Mouse (Mus musculus) neural tube, embryonic 11.5 days (tissue): ENCODE results near the gene Lrch1. TPM values are rescaled to one million over a fixed set of nuclear protein-coding genes. Genes with fewer than 3 reads are reported as not detected.

Experiments
- ATAC-seq: fragments of 200-750 bp; cut with Nextera tagmentation; 2 replicates; pipeline ENCODE4 v1.8.0; 2017; ENCODE audit warnings: moderate number of reproducible peaks, mild to moderate bottlenecking, moderate TSS enrichment, moderate library complexity; ENCODE audit not compliant: insufficient read depth, low FRiP score, low TSS enrichment
- DNase-seq: peaks from one replicate; pipeline ENCODE4 v3.0.0-alpha.2; 2015; ENCODE audit warnings: low spot score
- H3K27ac ChIP-seq: fragments of 300-500 bp; sonication (generic); 2 replicates; pipeline ENCODE4 v1.5.1; 2014; ENCODE audit warnings: low read depth, mild to moderate bottlenecking, low read length
- H3K27me3 ChIP-seq: fragments of 300-500 bp; sonication (generic); 2 replicates; pipeline ENCODE4 v1.6.1; 2014; ENCODE audit warnings: mild to moderate bottlenecking, low read length, mixed read lengths; ENCODE audit not compliant: control insufficient read depth, insufficient read depth
- H3K36me3 ChIP-seq: fragments of 300-500 bp; sonication (generic); 2 replicates; pipeline ENCODE4 v1.6.1; 2014; ENCODE audit warnings: mild to moderate bottlenecking, low read length, moderate library complexity, mixed read lengths; ENCODE audit not compliant: control insufficient read depth, insufficient read depth
- H3K4me1 ChIP-seq: fragments of 300-500 bp; sonication (generic); 2 replicates; pipeline ENCODE4 v1.6.1; 2014; ENCODE audit warnings: low read length, mixed read lengths; ENCODE audit not compliant: control insufficient read depth, insufficient read depth
- H3K4me2 ChIP-seq: fragments of 300-500 bp; sonication (generic); 2 replicates; pipeline ENCODE4 v1.6.1; 2014; ENCODE audit warnings: low read depth, mild to moderate bottlenecking, moderate library complexity
- H3K4me3 ChIP-seq: fragments of 300-500 bp; sonication (generic); 2 replicates; pipeline ENCODE4 v1.5.1; 2014; ENCODE audit warnings: low read depth, low read length
- H3K9ac ChIP-seq: fragments of 300-500 bp; sonication (generic); 2 replicates; pipeline ENCODE4 v1.6.1; 2014; ENCODE audit warnings: mild to moderate bottlenecking, low read length
- H3K9me3 ChIP-seq: fragments of 300-500 bp; sonication (generic); 2 replicates; pipeline ENCODE4 v1.6.1; 2016; ENCODE audit warnings: low read length; ENCODE audit not compliant: control insufficient read depth
- WGBS: fragments of 180-500 bp; shearing (Covaris S2); extraction: QIAGEN DNeasy Blood & Tissue Kit; methylation state at CpG from one replicate; pipeline ENCODE4 v1.1.7; 2014; 5-methylcytosine and 5-hydroxymethylcytosine counted together
- polyA plus RNA-seq: library from polyadenylated mRNA; unstranded; fragments of >200 nt; fragmentation: Nextera tagmentation; extraction: Ambion mirVana; gene quantifications from 2 replicates; pipeline ENCODE4 v1.2.1, GENCODE M21; 2014

Lrch1 gene
- polyA plus RNA-seq, 1 experiment from 2014 or later = 8.6 TPM

DNA sequence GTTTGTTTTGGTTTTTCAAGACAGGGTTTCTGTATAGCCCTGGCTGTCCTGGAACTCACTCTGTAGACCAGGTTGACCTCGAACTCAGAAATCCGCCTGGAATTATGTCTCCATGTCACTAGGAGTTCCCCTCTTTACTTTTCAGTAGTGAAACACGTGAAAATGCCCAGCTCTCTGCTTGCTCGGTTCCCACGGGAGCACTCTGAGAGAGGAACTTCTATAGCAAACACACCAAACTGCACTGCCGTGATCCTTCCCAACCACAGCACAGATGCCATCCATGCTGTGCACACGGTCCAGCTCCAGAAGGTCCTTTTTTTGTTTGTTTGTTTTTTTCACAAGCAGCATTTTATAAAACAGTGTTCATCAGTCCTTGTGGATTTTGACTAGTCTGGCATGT lies 28.5 kb downstream of the Lrch1 start:
- Histone ChIP-seq H3K4me3 (no peak overlapping the region), H3K4me1 (no peaks in the 10 kb centered on the region), H3K27me3 (no peaks in the 10 kb centered on the region), H3K9ac (no peak overlapping the region), H3K27ac (no peak overlapping the region), H3K36me3 (no peaks in the 10 kb centered on the region), H3K9me3 (no peaks in the 10 kb centered on the region), H3K4me2 (no peak overlapping the region)
- ATAC-seq (no peak), DNase-seq (no peak)
- WGBS = 79% methylated on average over 7 of the region's 7 CpGs

- H3K4me1 ChIP-seq = no peaks in the 10 kb centered on the region
- H3K9ac ChIP-seq = no peak overlapping the region
- no peak for ATAC-seq
Measured at GRCm38 (mm10) chr14:74918521-74919103, 29.1 kb downstream of the Lrch1 start.

GRCm38 (mm10) chr14:74917504-74918124 lies 30.1 kb downstream of the Lrch1 start:
- Histone ChIP-seq H3K4me3 (no peak overlapping the region), H3K4me2 (no peak overlapping the region), H3K36me3 (no peaks in the 10 kb centered on the region), H3K27ac (no peak overlapping the region), H3K9ac (no peak overlapping the region), H3K27me3 (no peaks in the 10 kb centered on the region), H3K9me3 (no peaks in the 10 kb centered on the region), H3K4me1 (no peaks in the 10 kb centered on the region)
- DNase-seq (no peak), ATAC-seq (no peak)
- 86% methylated on average over 5 of the region's 5 CpGs for WGBS

More at GRCm38 (mm10) chr14:74918521-74919103, 29.1 kb downstream of the Lrch1 start:
- 95% methylated on average over 5 of the region's 5 CpGs for WGBS
- no peaks in the 10 kb centered on the region for H3K27me3 ChIP-seq
- DNase-seq = no peak
- no peak overlapping the region for H3K4me3 ChIP-seq
- no peak overlapping the region for H3K4me2 ChIP-seq
- H3K36me3 ChIP-seq = no peaks in the 10 kb centered on the region
- H3K9me3 ChIP-seq = no peaks in the 10 kb centered on the region
- H3K27ac ChIP-seq = no peak overlapping the region

- Histone ChIP-seq H3K4me2 (no peak overlapping the region), H3K9me3 (no peaks in the 10 kb centered on the region), H3K27ac (no peak overlapping the region), H3K4me3 (no peak overlapping the region), H3K36me3 (no peaks in the 10 kb centered on the region), H3K27me3 (no peaks in the 10 kb centered on the region), H3K9ac (no peak overlapping the region), H3K4me1 (no peaks in the 10 kb centered on the region)
- no peak for DNase-seq
- whole genome bisulfite sequencing = 90% methylated on average over 4 of the region's 4 CpGs
- no peak for ATAC-seq
Measured at GRCm38 (mm10) chr14:74916691-74917090, 31.0 kb downstream of the Lrch1 start.

DNA sequence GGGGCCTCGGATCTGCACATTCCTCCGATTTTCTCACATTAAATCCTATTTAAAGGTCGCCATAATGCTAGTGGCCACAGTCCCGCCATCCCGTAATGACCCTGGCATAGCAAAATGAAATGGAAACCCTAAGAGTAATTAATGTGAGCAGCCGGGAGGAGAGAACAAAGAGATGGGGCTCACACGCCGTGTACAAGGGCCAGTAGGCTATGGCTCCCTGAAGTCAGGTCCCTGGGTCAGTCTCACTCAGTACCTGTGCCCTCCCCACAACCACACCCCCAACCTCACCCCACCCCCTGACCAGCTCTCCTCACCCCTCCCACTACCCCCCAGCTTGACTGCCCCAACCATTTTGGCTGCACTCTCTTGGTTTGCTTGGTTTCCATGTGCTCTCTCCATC lies 31.6 kb downstream of the Lrch1 start:
- H3K27me3 ChIP-seq = no peaks in the 10 kb centered on the region
- H3K36me3 ChIP-seq = no peaks in the 10 kb centered on the region
- ATAC-seq (no peak), DNase-seq (no peak)
- 57% methylated on average over 8 of the region's 8 CpGs for WGBS
- no peaks in the 10 kb centered on the region for H3K4me1 ChIP-seq
- no peak overlapping the region for H3K9ac ChIP-seq
- no peaks in the 10 kb centered on the region for H3K9me3 ChIP-seq
- H3K4me3 ChIP-seq = no peak overlapping the region
- no peak overlapping the region for H3K27ac ChIP-seq
- H3K4me2 ChIP-seq = no peak overlapping the region

DNA sequence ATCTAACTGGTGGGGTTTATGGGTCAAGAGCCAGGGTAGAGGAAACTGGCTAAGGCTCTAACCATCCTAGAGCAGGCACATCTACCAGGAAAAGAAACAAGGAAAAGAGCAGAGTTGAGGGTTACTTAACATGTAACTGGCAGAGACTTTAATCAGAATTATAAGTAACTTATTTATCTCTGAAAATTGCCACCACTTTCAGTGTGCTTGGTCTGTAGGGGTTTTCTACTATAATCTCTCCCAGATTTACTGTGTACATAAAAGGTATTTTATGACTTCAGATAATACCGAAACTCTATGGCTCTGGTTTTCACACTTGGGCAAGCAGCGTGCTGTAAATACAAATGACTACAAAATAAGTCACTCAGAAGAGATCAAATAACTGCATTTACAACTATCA lies 32.0 kb downstream of the Lrch1 start:
- WGBS = 74% methylated on average over 2 of the region's 2 CpGs
- ATAC-seq = no peak
- H3K27me3 ChIP-seq = no peaks in the 10 kb centered on the region
- no peak overlapping the region for H3K4me3 ChIP-seq
- no peak overlapping the region for H3K27ac ChIP-seq
- no peak overlapping the region for H3K9ac ChIP-seq
- H3K4me2 ChIP-seq = no peak overlapping the region
- H3K4me1 ChIP-seq = no peaks in the 10 kb centered on the region
- H3K9me3 ChIP-seq = no peaks in the 10 kb centered on the region
- DNase-seq = no peak
- H3K36me3 ChIP-seq = no peaks in the 10 kb centered on the region

GRCm38 (mm10) chr14:74915025-74915424 lies 32.7 kb downstream of the Lrch1 start:
- H3K27me3 ChIP-seq = no peaks in the 10 kb centered on the region
- H3K9ac ChIP-seq = no peak overlapping the region
- no peaks in the 10 kb centered on the region for H3K36me3 ChIP-seq
- no peak overlapping the region for H3K27ac ChIP-seq
- ATAC-seq (no peak), DNase-seq (no peak)
- no peaks in the 10 kb centered on the region for H3K4me1 ChIP-seq
- WGBS = 75% methylated on average over 9 of the region's 9 CpGs
- H3K9me3 ChIP-seq = no peaks in the 10 kb centered on the region
- H3K4me3 ChIP-seq = no peak overlapping the region
- no peak overlapping the region for H3K4me2 ChIP-seq

DNA sequence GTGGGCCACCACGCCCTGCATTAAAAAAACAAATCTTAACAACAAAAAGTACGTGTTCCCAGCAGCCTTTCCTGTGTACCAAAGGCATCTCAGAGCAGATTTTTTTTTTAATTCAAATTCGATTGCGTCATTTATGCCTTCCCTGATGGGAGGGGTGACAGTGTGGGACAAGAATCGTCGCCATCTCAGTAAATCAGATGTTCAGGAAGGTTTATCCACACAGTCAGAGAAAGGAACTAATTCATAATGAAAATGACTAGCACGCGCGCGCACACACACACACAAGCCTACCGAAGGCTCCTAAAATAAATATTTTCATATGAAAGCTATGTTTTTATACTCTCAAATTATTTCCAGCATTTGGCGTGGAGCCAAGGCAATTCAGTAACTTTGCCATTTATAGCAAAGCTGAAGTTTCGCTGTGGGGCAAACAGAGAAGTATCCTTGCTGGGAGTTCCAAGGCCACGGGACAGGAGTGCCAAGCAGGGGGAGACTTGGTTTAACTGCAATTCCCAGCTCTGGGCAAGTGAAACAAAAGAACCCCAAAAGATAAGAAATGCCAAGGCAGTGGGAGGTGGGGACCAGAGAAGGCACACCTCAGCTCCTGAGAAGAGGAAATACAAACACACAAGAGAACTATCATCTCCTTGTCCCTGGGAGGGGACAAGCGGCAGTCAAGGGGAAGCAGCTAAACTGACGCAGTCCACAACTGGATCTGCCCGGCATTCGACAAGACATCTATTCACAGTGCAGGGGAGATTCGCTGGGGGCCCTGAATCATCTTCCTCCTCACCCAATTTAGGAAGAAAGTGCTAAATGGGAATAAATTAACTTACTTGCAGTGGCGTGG lies 34.1 kb downstream of the Lrch1 start:
- Histone ChIP-seq H3K4me2 (no peak overlapping the region), H3K36me3 (no peaks in the 10 kb centered on the region), H3K4me3 (no peak overlapping the region), H3K9ac (no peak overlapping the region), H3K9me3 (no peaks in the 10 kb centered on the region), H3K27ac (no peak overlapping the region), H3K27me3 (no peaks in the 10 kb centered on the region), H3K4me1 (no peaks in the 10 kb centered on the region)
- ATAC-seq (no peak), DNase-seq (no peak)
- WGBS = 87% methylated on average over 20 of the region's 20 CpGs
